ENCODE assay signal across 26 mouse cellular contexts in genomic region chr7:112780910-112781309, GRCm38 (mm10).
A peak's percentile ranks its signal among the peaks of the same experiment; 100 is the strongest.
DNase-seq lines count a peak whose midpoint lies in the region; ATAC-seq and TF ChIP-seq lines count a peak whose summit lies in the region.
"Had no signal": no experiment of that assay in that cellular context is flagged by ENCODE, and none has a peak within 500 bp of the region (broad histone marks: within the 10 kb centered on the region; RNA-seq: fewer than 3 reads in every experiment).

No protein-coding gene starts in this region.

- no peak for DNase-seq in gastrocnemius, adult 2 months
- DNase-seq in gastrocnemius, postnatal 4 days (ENCODE audit: low spot score in 2 of 2): no peak
- no peak for DNase-seq in heart, adult 18-20 months
- DNase-seq in ES-E14 (ENCODE audit: low read depth, low spot score): peak; percentile 40
- DNase-seq in left cerebral cortex, adult 11 months (ENCODE audit: low spot score): no peak
- DNase-seq in cerebellum, adult 9-10 months: no peak
- DNase-seq: adrenal gland, adult 8-10 months; cerebellum, adult 8-10 months; cerebellum, postnatal 36 days; gastrocnemius, postnatal 36 days; kidney, adult 2 months; kidney, postnatal 36 days; left cerebral cortex, postnatal 4 days; liver, postnatal 0 days; midbrain, embryonic 14.5 days; thymus, postnatal 4 days had no signal

- H3K9me3 ChIP-seq in heart, embryonic 13.5 days: no peaks in the 10 kb centered on the region
- H3K9me3 ChIP-seq in ES-E14 (ENCODE audit: control insufficient read depth, insufficient read depth, low read depth, low read length): no peaks in the 10 kb centered on the region
- H3K9me3 ChIP-seq in intestine, postnatal 0 days (ENCODE audit: control insufficient read depth): no peaks in the 10 kb centered on the region
- H3K9me3 ChIP-seq: embryonic facial prominence, embryonic 12.5 days; forebrain, embryonic 15.5 days; liver, embryonic 12.5 days had no signal

- peaks cover 7% of the 10 kb centered on the region; the same call in 1 of the 2 replicates for H3K36me3 ChIP-seq in heart, embryonic 13.5 days
- no peaks in the 10 kb centered on the region for H3K36me3 ChIP-seq in ES-E14 (ENCODE audit: control insufficient read depth, insufficient read depth, low read length, poor library complexity, severe bottlenecking)
- no peaks in the 10 kb centered on the region for H3K36me3 ChIP-seq in intestine, postnatal 0 days (ENCODE audit: control insufficient read depth, insufficient read depth)
- H3K36me3 ChIP-seq: embryonic facial prominence, embryonic 12.5 days; forebrain, embryonic 15.5 days; liver, embryonic 12.5 days had no signal

- no peak overlapping the region for H3K4me3 ChIP-seq in gastrocnemius, adult 2 months
- H3K4me3 ChIP-seq in heart, embryonic 13.5 days: no peak overlapping the region
- H3K4me3 ChIP-seq in ES-E14 (ENCODE audit: insufficient read depth in 1 of 2, low read depth in 1 of 2, low read length in 2 of 2, poor library complexity in 1 of 2, severe bottlenecking in 1 of 2): no peak overlapping the region
- H3K4me3 ChIP-seq in intestine, postnatal 0 days (ENCODE audit: low read depth, low read length): no peak overlapping the region
- H3K4me3 ChIP-seq: embryonic facial prominence, embryonic 12.5 days; forebrain, embryonic 10.5 days; forebrain, embryonic 15.5 days; layer of hippocampus, adult 2 months; liver, embryonic 12.5 days had no signal

- WGBS in heart, embryonic 13.5 days: 25% methylated on average over 6 of the region's 6 CpGs
- 36% methylated on average over 6 of the region's 6 CpGs for WGBS in intestine, postnatal 0 days

- intact Hi-C loops in gastrocnemius, adult 2 months (cut with DNase I): no loop called here

- no peak overlapping the region for H3K4me2 ChIP-seq in heart, embryonic 13.5 days
- 0 out of 2 replicates have a peak overlapping the region, but pooled peaks have one; percentile 21 for H3K4me2 ChIP-seq in intestine, postnatal 0 days (replicated peaks; ENCODE audit: low read depth)
- H3K4me2 ChIP-seq: embryonic facial prominence, embryonic 12.5 days; forebrain, embryonic 15.5 days; hindbrain, embryonic 14.5 days; liver, embryonic 12.5 days had no signal

- H3K4me1 ChIP-seq in heart, embryonic 13.5 days: peaks cover 70% of the 10 kb centered on the region
- peaks cover 2 to 24% of the 10 kb centered on the region in 2 experiments; a peak in 3 of 4 replicates for H3K4me1 ChIP-seq in ES-E14 (ENCODE audit: control insufficient read depth in 2 of 2, insufficient read depth in 2 of 2, low read length in 2 of 2, poor library complexity in 1 of 2)
- 0 out of 2 replicates have a peak, but pooled peaks cover 7% of the 10 kb centered on the region for H3K4me1 ChIP-seq in intestine, postnatal 0 days (replicated peaks; ENCODE audit: control insufficient read depth, insufficient read depth, low read length)
- H3K4me1 ChIP-seq: liver, embryonic 12.5 days had no signal

- no peak for TF ChIP-seq CTCF in gastrocnemius, adult 2 months (IDR thresholded peaks at IDR 0.05)
- no peak for TF ChIP-seq CTCF in intestine, postnatal 0 days (IDR thresholded peaks at IDR 0.05; ENCODE audit: low read depth)

- in situ Hi-C loops in ES-E14 (cut with MboI; ENCODE audit: low sequenced_read_pairs in 2 of 2, unreplicated experiment in 2 of 2): no loop called here

- peak overlapping the region; percentile 62; the same call in 1 of the 2 replicates for H3K27ac ChIP-seq in gastrocnemius, adult 2 months
- peak overlapping the region; percentile 80 for H3K27ac ChIP-seq in heart, embryonic 13.5 days (replicated peaks)
- 0 out of 2 replicates have a peak overlapping the region, but pooled peaks have one; percentile 22 for H3K27ac ChIP-seq in ES-E14 (ENCODE audit: insufficient read depth, low read depth, low read length, poor library complexity, severe bottlenecking)
- H3K27ac ChIP-seq in intestine, postnatal 0 days (ENCODE audit: low read depth, low read length): peak overlapping the region; percentile 11; the same call in 1 of the 2 replicates
- H3K27ac ChIP-seq: embryonic facial prominence, embryonic 12.5 days; forebrain, embryonic 10.5 days; forebrain, embryonic 15.5 days; hindbrain, embryonic 14.5 days; layer of hippocampus, adult 2 months; liver, embryonic 12.5 days; macrophage had no signal

- no peaks in the 10 kb centered on the region for H3K27me3 ChIP-seq in heart, embryonic 13.5 days (replicated peaks)
- no peaks in the 10 kb centered on the region for H3K27me3 ChIP-seq in intestine, postnatal 0 days (replicated peaks; ENCODE audit: control insufficient read depth, insufficient read depth, low read length)
- H3K27me3 ChIP-seq: CH12.LX; embryonic facial prominence, embryonic 12.5 days; forebrain, embryonic 15.5 days; liver, embryonic 12.5 days had no signal

- H3K9ac ChIP-seq in heart, embryonic 13.5 days: peak overlapping the region; percentile 3; the same call in 1 of the 2 replicates
- H3K9ac ChIP-seq in ES-E14 (ENCODE audit: insufficient read depth, low read depth, low read length, poor library complexity, severe bottlenecking): no peak overlapping the region
- no peak overlapping the region for H3K9ac ChIP-seq in intestine, postnatal 0 days (ENCODE audit: low read depth, low read length)
- H3K9ac ChIP-seq: embryonic facial prominence, embryonic 12.5 days; forebrain, embryonic 15.5 days; hindbrain, embryonic 14.5 days; liver, embryonic 12.5 days; liver, postnatal 0 days had no signal

- no peak for ATAC-seq in heart, embryonic 13.5 days (ENCODE audit: extremely low read depth, insufficient number of reproducible peaks, low FRiP score, low TSS enrichment)
- ATAC-seq in intestine, postnatal 0 days: peak; percentile 68
- ATAC-seq: forebrain, embryonic 15.5 days; liver, embryonic 12.5 days; liver, postnatal 0 days had no signal

TF ChIP-seq in ES-E14, 5 proteins besides CTCF, POLR2A, EP300 and RAD21:
- TF ChIP-seq CHD2 (IDR thresholded peaks at IDR 0.05; ENCODE audit: low read depth, low read length) (no peak), ZC3H11A (IDR thresholded peaks at IDR 0.05; ENCODE audit: borderline replicate concordance, low read depth, low read length) (no peak), HCFC1 (IDR thresholded peaks at IDR 0.05; ENCODE audit: borderline replicate concordance, insufficient read depth, low read length) (no peak)

Comparison
In these comparisons a context has a peak if more than half of its experiments do, and no peak if none do; other contexts are left out.
1. H3K27ac ChIP-seq: peak in every context shown above with its lines; median percentile 80 in heart, embryonic 13.5 days; 62 in gastrocnemius, adult 2 months; 22 in ES-E14; 11 in intestine, postnatal 0 days.